20 mouse cellular contexts compared by ENCODE assay signal in the genomic region with DNA sequence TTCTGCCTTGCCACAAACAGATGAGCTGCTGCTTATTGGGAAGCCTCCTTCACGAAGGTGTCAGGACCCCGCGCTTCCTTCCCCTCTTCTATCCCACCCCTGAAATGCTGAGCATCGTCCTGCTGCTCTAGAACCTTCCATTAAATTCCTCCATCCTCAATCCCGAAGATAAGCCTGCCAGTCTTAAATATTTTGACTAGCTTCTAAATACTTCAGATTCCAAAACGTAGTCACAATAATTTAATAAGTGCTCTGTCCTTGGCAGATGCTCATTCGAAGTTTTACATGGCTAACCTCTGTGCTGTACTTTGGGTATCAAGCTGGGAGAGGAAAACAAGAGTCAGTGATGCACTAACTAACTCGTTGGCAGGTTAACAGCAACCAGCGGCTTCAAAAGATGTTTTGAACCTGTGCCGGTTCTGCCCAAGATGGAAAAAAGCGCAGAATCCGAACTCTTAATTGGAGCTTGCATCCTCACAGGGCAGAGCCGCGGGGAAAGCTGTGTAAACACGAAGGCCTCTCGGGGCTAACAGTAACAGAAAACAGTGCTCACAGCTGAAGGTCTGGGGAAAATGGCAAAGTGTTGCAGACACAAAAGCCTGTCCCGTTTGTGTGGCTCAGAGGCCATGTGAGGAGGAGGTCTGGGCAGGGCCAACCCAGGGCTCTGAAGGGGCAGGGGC.
A peak's percentile ranks its signal among the peaks of the same experiment; 100 is the strongest.
DNase-seq lines count a peak whose midpoint lies in the region; ATAC-seq lines count a peak whose summit lies in the region.
"Had no signal": no experiment of that assay in that cellular context is flagged by ENCODE, and none has a peak within 500 bp of the region (broad histone marks: within the 10 kb centered on the region; RNA-seq: fewer than 3 reads in every experiment).

No protein-coding gene starts in this region.

- no peaks in the 10 kb centered on the region for H3K9me3 ChIP-seq in hindbrain, embryonic 10.5 days
- H3K9me3 ChIP-seq in hindbrain, embryonic 12.5 days (replicated peaks) = no peaks in the 10 kb centered on the region
- no peaks in the 10 kb centered on the region for H3K9me3 ChIP-seq in midbrain, embryonic 13.5 days
- H3K9me3 ChIP-seq in midbrain, embryonic 16.5 days (replicated peaks; ENCODE audit: control insufficient read depth, low read length, poor library complexity, severe bottlenecking) = no peaks in the 10 kb centered on the region
- H3K9me3 ChIP-seq in limb, embryonic 10.5 days (replicated peaks) = no peaks in the 10 kb centered on the region
- H3K9me3 ChIP-seq: embryonic facial prominence, embryonic 15.5 days; limb, embryonic 13.5 days; stomach, embryonic 15.5 days had no signal

- 58% methylated on average over 17 of the region's 17 CpGs for WGBS in hindbrain, embryonic 10.5 days
- WGBS in hindbrain, embryonic 12.5 days = 62% methylated on average over 17 of the region's 17 CpGs
- 60% methylated on average over 17 of the region's 17 CpGs for WGBS in midbrain, embryonic 13.5 days
- 61% methylated on average over 17 of the region's 17 CpGs for WGBS in midbrain, embryonic 16.5 days
- WGBS in limb, embryonic 10.5 days = 72% methylated on average over 17 of the region's 17 CpGs

- 0 out of 2 replicates have a peak, but pooled peaks cover 6% of the 10 kb centered on the region for H3K36me3 ChIP-seq in hindbrain, embryonic 10.5 days
- H3K36me3 ChIP-seq in hindbrain, embryonic 12.5 days = no peaks in the 10 kb centered on the region
- H3K36me3 ChIP-seq in midbrain, embryonic 13.5 days = peaks cover 5% of the 10 kb centered on the region; the same call in 1 of the 2 replicates
- H3K36me3 ChIP-seq in midbrain, embryonic 16.5 days (ENCODE audit: control insufficient read depth, insufficient read depth, low read length) = 0 out of 2 replicates have a peak, but pooled peaks cover 3% of the 10 kb centered on the region
- H3K36me3 ChIP-seq in limb, embryonic 10.5 days = peaks cover 4% of the 10 kb centered on the region; the same call in 1 of the 2 replicates
- H3K36me3 ChIP-seq: embryonic facial prominence, embryonic 15.5 days; limb, embryonic 13.5 days; stomach, embryonic 15.5 days had no signal

- H3K4me3 ChIP-seq in hindbrain, embryonic 10.5 days = no peak overlapping the region
- H3K4me3 ChIP-seq in hindbrain, embryonic 12.5 days = no peak overlapping the region
- no peak overlapping the region for H3K4me3 ChIP-seq in midbrain, embryonic 13.5 days (replicated peaks)
- no peak overlapping the region for H3K4me3 ChIP-seq in midbrain, embryonic 16.5 days (ENCODE audit: low read depth, low read length)
- H3K4me3 ChIP-seq in limb, embryonic 10.5 days = no peak overlapping the region
- H3K4me3 ChIP-seq: embryonic facial prominence, embryonic 15.5 days; gastrocnemius, adult 2 months; limb, embryonic 13.5 days; stomach, embryonic 15.5 days had no signal

- no peak for ATAC-seq in hindbrain, embryonic 12.5 days (ENCODE audit: low FRiP score)
- ATAC-seq in midbrain, embryonic 13.5 days = no peak
- ATAC-seq in midbrain, embryonic 16.5 days = no peak
- ATAC-seq: activated CD4-positive, CD25-positive, alpha-beta regulatory T cell, adult 4 months had no signal

- H3K27me3 ChIP-seq in hindbrain, embryonic 10.5 days (ENCODE audit: insufficient read depth, poor library complexity, severe bottlenecking) = no peaks in the 10 kb centered on the region
- H3K27me3 ChIP-seq in hindbrain, embryonic 12.5 days = no peaks in the 10 kb centered on the region
- no peaks in the 10 kb centered on the region for H3K27me3 ChIP-seq in midbrain, embryonic 13.5 days
- H3K27me3 ChIP-seq in midbrain, embryonic 16.5 days (ENCODE audit: control insufficient read depth, insufficient read depth, low read depth, low read length) = no peaks in the 10 kb centered on the region
- H3K27me3 ChIP-seq in limb, embryonic 10.5 days (ENCODE audit: low read depth, poor library complexity, severe bottlenecking) = no peaks in the 10 kb centered on the region
- H3K27me3 ChIP-seq: embryonic facial prominence, embryonic 15.5 days; limb, embryonic 13.5 days; stomach, embryonic 15.5 days had no signal

- no peak overlapping the region for H3K4me2 ChIP-seq in hindbrain, embryonic 12.5 days (replicated peaks)
- H3K4me2 ChIP-seq in midbrain, embryonic 13.5 days (replicated peaks) = no peak overlapping the region
- H3K4me2 ChIP-seq in midbrain, embryonic 16.5 days (ENCODE audit: low read length) = no peak overlapping the region
- H3K4me2 ChIP-seq: embryonic facial prominence, embryonic 15.5 days; limb, embryonic 13.5 days; stomach, embryonic 15.5 days had no signal

- H3K9ac ChIP-seq in hindbrain, embryonic 12.5 days = no peak overlapping the region
- no peak overlapping the region for H3K9ac ChIP-seq in midbrain, embryonic 13.5 days (replicated peaks)
- no peak overlapping the region for H3K9ac ChIP-seq in midbrain, embryonic 16.5 days (ENCODE audit: low read depth, low read length)
- H3K9ac ChIP-seq: embryonic facial prominence, embryonic 15.5 days; limb, embryonic 13.5 days; liver, embryonic 14.5 days; stomach, embryonic 15.5 days had no signal

- H3K27ac ChIP-seq in hindbrain, embryonic 10.5 days = peak overlapping the region; percentile 2; the same call in 1 of the 2 replicates
- H3K27ac ChIP-seq in hindbrain, embryonic 12.5 days = no peak overlapping the region
- H3K27ac ChIP-seq in midbrain, embryonic 13.5 days = peak overlapping the region; percentile 51; the same call in 1 of the 2 replicates
- H3K27ac ChIP-seq in midbrain, embryonic 16.5 days (ENCODE audit: low read length) = no peak overlapping the region
- peak overlapping the region; percentile 19; the same call in 1 of the 2 replicates for H3K27ac ChIP-seq in limb, embryonic 10.5 days
- H3K27ac ChIP-seq: embryonic facial prominence, embryonic 15.5 days; gastrocnemius, adult 2 months; limb, embryonic 13.5 days; liver, embryonic 14.5 days; stomach, embryonic 15.5 days had no signal

- H3K4me1 ChIP-seq in hindbrain, embryonic 10.5 days (replicated peaks) = peaks cover 16% of the 10 kb centered on the region
- peaks cover 15% of the 10 kb centered on the region for H3K4me1 ChIP-seq in hindbrain, embryonic 12.5 days
- peaks cover 18% of the 10 kb centered on the region for H3K4me1 ChIP-seq in midbrain, embryonic 13.5 days (replicated peaks)
- H3K4me1 ChIP-seq in midbrain, embryonic 16.5 days (ENCODE audit: control insufficient read depth, insufficient read depth, low read length) = 0 out of 2 replicates have a peak, but pooled peaks cover 5% of the 10 kb centered on the region
- peaks cover 32% of the 10 kb centered on the region for H3K4me1 ChIP-seq in limb, embryonic 10.5 days
- H3K4me1 ChIP-seq: stomach, embryonic 15.5 days had no signal

- peak; percentile 5 for DNase-seq in hindbrain, embryonic 10.5 days (ENCODE audit: low spot score)
- DNase-seq in embryo, embryonic 10.5 days (ENCODE audit: low spot score) = peak; percentile 31
- DNase-seq in limb, embryonic 10.5 days (ENCODE audit: low spot score) = no peak
- DNase-seq in right cerebral cortex, postnatal 14 days = no peak
- DNase-seq in heart, adult 8-10 months (ENCODE audit: low spot score) = no peak
- DNase-seq: B cell, adult 2 months; cerebellum, postnatal 14 days; gastrocnemius, adult 2 months; kidney, adult 8-10 months; kidney, postnatal 25 days; layer of hippocampus, postnatal 36 days; lung, postnatal 10 days had no signal

Comparison
In these comparisons a context has a peak if more than half of its experiments do, and no peak if none do; other contexts are left out.
1. H3K27ac ChIP-seq: peak in hindbrain, embryonic 10.5 days (single experiment), midbrain, embryonic 13.5 days (single experiment) and limb, embryonic 10.5 days (single experiment); none in hindbrain, embryonic 12.5 days (single experiment) and midbrain, embryonic 16.5 days (single experiment).
2. DNase-seq: peak in hindbrain, embryonic 10.5 days (single experiment) and embryo, embryonic 10.5 days (single experiment); none in limb, embryonic 10.5 days (single experiment), right cerebral cortex, postnatal 14 days (single experiment) and heart, adult 8-10 months (single experiment).